Mouse (Mus musculus) spleen, adult 2 months (tissue): ENCODE measurements around the gene Ccdc184.

Experiments
- CTCF ChIP-seq: fragments of 200-500 bp; IDR thresholded peaks from 2 replicates; pipeline ENCODE4 v1.5.1; 2011; ENCODE audit warnings: mild to moderate bottlenecking, inconsistent platforms; ENCODE audit not compliant: insufficient read depth, insufficient read length, insufficient replicate concordance; ENCODE audit errors: extremely low read depth
- POLR2A ChIP-seq: fragments of 200-500 bp; IDR thresholded peaks from 2 replicates; pipeline ENCODE4 v1.6.1; 2011; ENCODE audit warnings: low read depth, low read length, inconsistent platforms

GRCm38 (mm10) chr15:98152916-98153315 lies 14.0 kb upstream of the Ccdc184 start:
- TF ChIP-seq POLR2A (no peak), CTCF (no peak)
